20 mouse cellular contexts compared by ENCODE assay signal in genomic region chr8:12389116-12389471, GRCm38 (mm10). TPM values are rescaled to one million over a fixed set of nuclear protein-coding genes. Genes with fewer than 3 reads are reported as not detected.
A peak's percentile ranks its signal among the peaks of the same experiment; 100 is the strongest.
DNase-seq lines count a peak whose midpoint lies in the region; ATAC-seq and TF ChIP-seq lines count a peak whose summit lies in the region.
"Had no signal": no experiment of that assay in that cellular context is flagged by ENCODE, and none has a peak within 500 bp of the region (broad histone marks: within the 10 kb centered on the region; RNA-seq: fewer than 3 reads in every experiment).

No protein-coding gene starts in this region.

- H3K27me3 ChIP-seq in forebrain, embryonic 10.5 days (ENCODE audit: poor library complexity, severe bottlenecking): peaks cover 100% of the 10 kb centered on the region
- peaks cover 78% of the 10 kb centered on the region for H3K27me3 ChIP-seq in hindbrain, embryonic 14.5 days (ENCODE audit: control insufficient read depth, insufficient read depth, low read length)
- peaks cover 35% of the 10 kb centered on the region for H3K27me3 ChIP-seq in midbrain, embryonic 16.5 days (ENCODE audit: control insufficient read depth, insufficient read depth, low read depth, low read length)

- peak overlapping the region; percentile 13 for H3K4me2 ChIP-seq in hindbrain, embryonic 14.5 days (replicated peaks)
- H3K4me2 ChIP-seq in midbrain, embryonic 16.5 days (ENCODE audit: low read length): peak overlapping the region; percentile 26; the same call in 1 of the 2 replicates
- H3K4me2 ChIP-seq: embryonic facial prominence, embryonic 13.5 days; limb, embryonic 13.5 days; lung, embryonic 15.5 days had no signal

- no peaks in the 10 kb centered on the region for H3K9me3 ChIP-seq in forebrain, embryonic 10.5 days
- no peaks in the 10 kb centered on the region for H3K9me3 ChIP-seq in hindbrain, embryonic 14.5 days (ENCODE audit: control insufficient read depth, low read length)
- no peaks in the 10 kb centered on the region for H3K9me3 ChIP-seq in midbrain, embryonic 16.5 days (replicated peaks; ENCODE audit: control insufficient read depth, low read length, poor library complexity, severe bottlenecking)
- H3K9me3 ChIP-seq: embryonic facial prominence, embryonic 13.5 days; heart, embryonic 10.5 days; limb, embryonic 13.5 days; lung, embryonic 15.5 days had no signal

- ATAC-seq in hindbrain, embryonic 14.5 days (ENCODE audit: low FRiP score): no peak
- no peak for ATAC-seq in midbrain, embryonic 16.5 days

- no peaks in the 10 kb centered on the region for H3K36me3 ChIP-seq in forebrain, embryonic 10.5 days (replicated peaks)
- no peaks in the 10 kb centered on the region for H3K36me3 ChIP-seq in hindbrain, embryonic 14.5 days (replicated peaks; ENCODE audit: control insufficient read depth, insufficient read depth)
- no peaks in the 10 kb centered on the region for H3K36me3 ChIP-seq in midbrain, embryonic 16.5 days (ENCODE audit: control insufficient read depth, insufficient read depth, low read length)
- H3K36me3 ChIP-seq: embryonic facial prominence, embryonic 13.5 days; heart, embryonic 10.5 days; limb, embryonic 13.5 days; lung, embryonic 15.5 days had no signal

- H3K27ac ChIP-seq in layer of hippocampus, adult 2 months: 0 out of 2 replicates have a peak overlapping the region, but pooled peaks have one; percentile 10
- no peak overlapping the region for H3K27ac ChIP-seq in forebrain, embryonic 10.5 days
- peak overlapping the region; percentile 58; the same call in 1 of the 2 replicates for H3K27ac ChIP-seq in hindbrain, embryonic 14.5 days
- no peak overlapping the region; the same call in 1 of the 2 replicates for H3K27ac ChIP-seq in midbrain, embryonic 16.5 days (ENCODE audit: low read length)
- H3K27ac ChIP-seq: embryonic facial prominence, embryonic 13.5 days; heart, embryonic 10.5 days; limb, embryonic 13.5 days; lung, embryonic 15.5 days had no signal

- peaks cover 96% of the 10 kb centered on the region for H3K4me1 ChIP-seq in forebrain, embryonic 10.5 days
- H3K4me1 ChIP-seq in hindbrain, embryonic 14.5 days (replicated peaks; ENCODE audit: control insufficient read depth, insufficient read depth, low read length): no peaks in the 10 kb centered on the region
- H3K4me1 ChIP-seq in midbrain, embryonic 16.5 days (ENCODE audit: control insufficient read depth, insufficient read depth, low read length): peaks cover 18% of the 10 kb centered on the region; the same call in 1 of the 2 replicates

- no peak for DNase-seq in layer of hippocampus, adult 2 months (ENCODE audit: low spot score in 2 of 2)
- no peak for DNase-seq in layer of hippocampus, postnatal 25 days (ENCODE audit: extremely low spot score in 1 of 2, low spot score in 1 of 2)
- DNase-seq in forebrain, embryonic 10.5 days (ENCODE audit: extremely low spot score, low spot score): peak; percentile 42
- DNase-seq in hindbrain, embryonic 14.5 days (ENCODE audit: low spot score): peak; percentile 30
- DNase-seq in thymus, postnatal 14 days: no peak
- no peak for DNase-seq in layer of hippocampus, adult 11-12 months (ENCODE audit: low spot score)
- DNase-seq in layer of hippocampus, postnatal 10 days (ENCODE audit: low spot score in 2 of 2): no peak
- DNase-seq: adrenal gland, adult 2 months; cerebellum, adult 8-10 months; gastrocnemius, postnatal 14 days; kidney, adult 8-10 months had no signal

- H3K4me3 ChIP-seq in layer of hippocampus, adult 2 months: no peak overlapping the region
- H3K4me3 ChIP-seq in forebrain, embryonic 10.5 days: no peak overlapping the region
- H3K4me3 ChIP-seq in hindbrain, embryonic 14.5 days (replicated peaks; ENCODE audit: low read length): no peak overlapping the region
- no peak overlapping the region for H3K4me3 ChIP-seq in midbrain, embryonic 16.5 days (ENCODE audit: low read depth, low read length)
- H3K4me3 ChIP-seq: embryonic facial prominence, embryonic 13.5 days; heart, embryonic 10.5 days; limb, embryonic 13.5 days; lung, embryonic 15.5 days had no signal

- no peak overlapping the region for H3K9ac ChIP-seq in hindbrain, embryonic 14.5 days
- H3K9ac ChIP-seq in midbrain, embryonic 16.5 days (ENCODE audit: low read depth, low read length): no peak overlapping the region
- H3K9ac ChIP-seq: embryonic facial prominence, embryonic 13.5 days; limb, embryonic 13.5 days; lung, embryonic 15.5 days had no signal

- WGBS in forebrain, embryonic 10.5 days: 1% methylated on average over 5 of the region's 5 CpGs
- WGBS in hindbrain, embryonic 14.5 days: 4% methylated on average over 5 of the region's 5 CpGs
- 8% methylated on average over 5 of the region's 5 CpGs for WGBS in midbrain, embryonic 16.5 days

- no peak for TF ChIP-seq CTCF in layer of hippocampus, adult 2 months (conservative IDR thresholded peaks at IDR 0.05)

RNA-seq across cellular contexts. Expression of gene Sox1, which starts 6.0 kb away (rescaled TPM):
- total RNA-seq in layer of hippocampus, adult 2 months (2021): 10 to 100 TPM; 11.8 TPM
- total RNA-seq in layer of hippocampus, postnatal 25 days (2021): 10 to 100 TPM; 10.8 to 11.6 TPM
- polyA plus RNA-seq in forebrain, embryonic 10.5 days (2016; fragmentation: Nextera tagmentation; extraction: Ambion mirVana): 4.2 and 4.3 TPM in 2 replicates
- polyA plus RNA-seq in hindbrain, embryonic 14.5 days (2014; fragmentation: Nextera tagmentation; extraction: Ambion mirVana): 1.9 and 2.5 TPM in 2 replicates
- 1.6 and 2.2 TPM in 2 replicates for polyA plus RNA-seq in midbrain, embryonic 16.5 days (2015; fragmentation: Nextera tagmentation; extraction: Ambion mirVana)
- 10 to 100 TPM; 11.6 to 12.1 TPM for total RNA-seq in layer of hippocampus, postnatal 10 days (2021)
- total RNA-seq: adrenal gland, adult 2 months; gastrocnemius, postnatal 14 days; heart, postnatal 25 days; megakaryocyte progenitor cell, adult 5-6 weeks had no signal
- polyA plus RNA-seq: C2C12; embryonic facial prominence, embryonic 13.5 days; heart, embryonic 10.5 days; limb, embryonic 13.5 days; lung, embryonic 15.5 days; spleen, adult 2 months had no signal

Comparison
In these comparisons a context has a peak if more than half of its experiments do, and no peak if none do; other contexts are left out.
1. DNase-seq: peak in forebrain, embryonic 10.5 days (single experiment) and hindbrain, embryonic 14.5 days (single experiment); none in layer of hippocampus, adult 2 months (0 of 2), layer of hippocampus, postnatal 25 days (0 of 2), thymus, postnatal 14 days (single experiment), layer of hippocampus, adult 11-12 months (single experiment) and layer of hippocampus, postnatal 10 days (0 of 2).
2. H3K27ac ChIP-seq: peak in layer of hippocampus, adult 2 months (single experiment) and hindbrain, embryonic 14.5 days (single experiment); none in forebrain, embryonic 10.5 days (single experiment) and midbrain, embryonic 16.5 days (single experiment).